Mouse (Mus musculus): ENCODE results near the gene 1700122O11Rik. TPM values are rescaled to one million over a fixed set of nuclear protein-coding genes. Genes with fewer than 3 reads are reported as not detected.

1700122O11Rik gene
- polyA plus RNA-seq, 1 experiment: not detected

GRCm38 (mm10) chr17:48011105-48011504 is 27.0 kb downstream of the 1700122O11Rik start:
- Histone ChIP-seq H3K4me1 (ENCODE audit: control insufficient read depth, insufficient read depth, low read length) (0 out of 2 replicates have a peak, but pooled peaks cover 6% of the 10 kb centered on the region), H3K27ac (ENCODE audit: insufficient read depth, low read depth, low read length) (no peak overlapping the region), H3K4me3 (ENCODE audit: insufficient read depth, low read depth, low read length) (no peak overlapping the region)
- TF ChIP-seq POLR2A (IDR thresholded peaks at IDR 0.05; ENCODE audit: insufficient read depth, low read depth, low read length): no peak
- no peak for TF ChIP-seq CTCF (IDR thresholded peaks at IDR 0.05; ENCODE audit: insufficient read depth, low read depth, low read length)
- WGBS: 57% methylated on average over 12 of the region's 12 CpGs

GRCm38 (mm10) chr17:48010283-48010682 is 27.8 kb downstream of the 1700122O11Rik start:
- WGBS: 77% methylated on average over 11 of the region's 11 CpGs
- Histone ChIP-seq H3K4me3 (ENCODE audit: insufficient read depth, low read depth, low read length) (no peak overlapping the region), H3K4me1 (ENCODE audit: control insufficient read depth, insufficient read depth, low read length) (0 out of 2 replicates have a peak, but pooled peaks cover 6% of the 10 kb centered on the region), H3K27ac (ENCODE audit: insufficient read depth, low read depth, low read length) (no peak overlapping the region)
- no peak for TF ChIP-seq POLR2A (IDR thresholded peaks at IDR 0.05; ENCODE audit: insufficient read depth, low read depth, low read length)
- TF ChIP-seq CTCF (IDR thresholded peaks at IDR 0.05; ENCODE audit: insufficient read depth, low read depth, low read length): no peak

GRCm38 (mm10) chr17:48005816-48006215 is 32.3 kb downstream of the 1700122O11Rik start:
- Histone ChIP-seq H3K27ac (ENCODE audit: insufficient read depth, low read depth, low read length) (no peak overlapping the region), H3K4me1 (ENCODE audit: control insufficient read depth, insufficient read depth, low read length) (peaks cover 3% of the 10 kb centered on the region; the same call in 1 of the 2 replicates), H3K4me3 (ENCODE audit: insufficient read depth, low read depth, low read length) (no peak overlapping the region)
- TF ChIP-seq POLR2A (IDR thresholded peaks at IDR 0.05; ENCODE audit: insufficient read depth, low read depth, low read length): no peak
- TF ChIP-seq CTCF (IDR thresholded peaks at IDR 0.05; ENCODE audit: insufficient read depth, low read depth, low read length): no peak
- WGBS: 85% methylated on average over 4 of the region's 4 CpGs

DNA sequence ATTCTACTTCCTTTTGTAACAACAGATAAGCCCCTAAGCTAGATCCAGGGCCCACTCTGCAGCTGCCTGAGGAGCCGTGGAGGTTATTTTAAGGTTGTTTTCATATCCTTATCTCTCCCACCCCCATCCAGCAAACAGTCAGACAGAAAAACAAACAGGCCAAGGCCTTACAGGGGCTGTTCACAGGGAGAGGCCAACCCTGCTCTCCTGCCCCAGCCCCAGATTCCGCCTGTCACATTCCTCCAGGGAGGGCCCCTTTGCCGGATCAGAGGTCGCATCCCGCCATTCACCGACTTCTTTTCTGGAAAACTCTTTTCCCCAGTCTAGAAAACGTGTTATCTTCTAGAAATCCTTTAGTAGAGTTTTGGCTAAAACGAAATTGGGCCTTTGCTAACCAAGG is 33.0 kb downstream of the 1700122O11Rik start:
- 85% methylated on average over 8 of the region's 8 CpGs for WGBS
- TF ChIP-seq CTCF (IDR thresholded peaks at IDR 0.05; ENCODE audit: insufficient read depth, low read depth, low read length) (no peak), POLR2A (IDR thresholded peaks at IDR 0.05; ENCODE audit: insufficient read depth, low read depth, low read length) (no peak)
- H3K4me1 ChIP-seq (ENCODE audit: control insufficient read depth, insufficient read depth, low read length): peaks cover 3% of the 10 kb centered on the region; the same call in 1 of the 2 replicates
- H3K27ac ChIP-seq (ENCODE audit: insufficient read depth, low read depth, low read length): no peak overlapping the region
- H3K4me3 ChIP-seq (ENCODE audit: insufficient read depth, low read depth, low read length): no peak overlapping the region

DNA sequence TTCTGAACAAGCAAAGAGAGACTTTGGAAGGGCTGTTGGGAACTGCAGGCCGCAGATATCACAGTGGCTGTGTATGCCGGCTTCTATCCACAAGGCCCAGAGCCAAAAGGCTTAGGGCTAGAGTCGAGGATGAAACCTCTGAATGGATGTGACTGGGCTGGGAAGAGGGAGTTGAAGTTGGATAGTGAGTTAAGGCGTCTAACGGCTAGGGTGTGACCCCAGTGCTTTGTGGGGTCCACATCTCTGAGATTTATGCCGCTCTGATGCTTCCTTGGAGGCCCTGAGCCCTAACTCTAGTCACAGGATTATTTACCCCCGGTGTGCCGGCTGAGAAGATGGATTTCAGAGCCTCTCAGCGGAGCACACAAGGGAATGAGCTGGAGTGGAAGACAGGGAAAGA is 33.5 kb downstream of the 1700122O11Rik start:
- WGBS: 84% methylated on average over 9 of the region's 9 CpGs

DNA sequence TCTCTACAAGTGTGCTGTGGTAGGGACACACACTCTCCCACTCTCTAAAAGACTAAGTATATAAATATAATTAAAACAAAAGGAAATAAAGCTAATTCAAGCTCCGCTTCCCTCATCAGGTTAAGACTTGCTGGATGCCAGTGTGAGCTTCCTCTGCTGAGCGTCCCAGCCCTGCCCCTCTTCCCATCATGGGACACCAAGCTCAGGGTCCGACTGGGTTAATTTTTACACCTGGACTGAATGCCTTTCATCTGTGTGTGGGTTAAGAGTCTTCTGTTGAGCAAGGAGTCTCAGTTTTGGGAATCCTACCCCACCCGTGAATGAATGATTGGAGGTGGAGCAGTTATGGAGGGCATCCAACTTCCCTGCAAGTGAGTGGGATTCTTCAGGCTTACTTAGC is 35.6 kb downstream of the 1700122O11Rik start:
- Histone ChIP-seq H3K4me1 (ENCODE audit: control insufficient read depth, insufficient read depth, low read length) (peaks cover 3% of the 10 kb centered on the region; the same call in 1 of the 2 replicates), H3K27ac (ENCODE audit: insufficient read depth, low read depth, low read length) (no peak overlapping the region), H3K4me3 (ENCODE audit: insufficient read depth, low read depth, low read length) (no peak overlapping the region)
- no peak for TF ChIP-seq POLR2A (IDR thresholded peaks at IDR 0.05; ENCODE audit: insufficient read depth, low read depth, low read length)
- no peak for TF ChIP-seq CTCF (IDR thresholded peaks at IDR 0.05; ENCODE audit: insufficient read depth, low read depth, low read length)
- 68% methylated on average over 4 of the region's 4 CpGs for WGBS

More for the DNA sequence above, 33.5 kb downstream of the 1700122O11Rik start:
- H3K4me3 ChIP-seq (ENCODE audit: insufficient read depth, low read depth, low read length): no peak overlapping the region
- TF ChIP-seq CTCF (IDR thresholded peaks at IDR 0.05; ENCODE audit: insufficient read depth, low read depth, low read length): no peak
- TF ChIP-seq POLR2A (IDR thresholded peaks at IDR 0.05; ENCODE audit: insufficient read depth, low read depth, low read length): no peak
- H3K27ac ChIP-seq (ENCODE audit: insufficient read depth, low read depth, low read length): no peak overlapping the region
- H3K4me1 ChIP-seq (ENCODE audit: control insufficient read depth, insufficient read depth, low read length): peaks cover 3% of the 10 kb centered on the region; the same call in 1 of the 2 replicates

DNA sequence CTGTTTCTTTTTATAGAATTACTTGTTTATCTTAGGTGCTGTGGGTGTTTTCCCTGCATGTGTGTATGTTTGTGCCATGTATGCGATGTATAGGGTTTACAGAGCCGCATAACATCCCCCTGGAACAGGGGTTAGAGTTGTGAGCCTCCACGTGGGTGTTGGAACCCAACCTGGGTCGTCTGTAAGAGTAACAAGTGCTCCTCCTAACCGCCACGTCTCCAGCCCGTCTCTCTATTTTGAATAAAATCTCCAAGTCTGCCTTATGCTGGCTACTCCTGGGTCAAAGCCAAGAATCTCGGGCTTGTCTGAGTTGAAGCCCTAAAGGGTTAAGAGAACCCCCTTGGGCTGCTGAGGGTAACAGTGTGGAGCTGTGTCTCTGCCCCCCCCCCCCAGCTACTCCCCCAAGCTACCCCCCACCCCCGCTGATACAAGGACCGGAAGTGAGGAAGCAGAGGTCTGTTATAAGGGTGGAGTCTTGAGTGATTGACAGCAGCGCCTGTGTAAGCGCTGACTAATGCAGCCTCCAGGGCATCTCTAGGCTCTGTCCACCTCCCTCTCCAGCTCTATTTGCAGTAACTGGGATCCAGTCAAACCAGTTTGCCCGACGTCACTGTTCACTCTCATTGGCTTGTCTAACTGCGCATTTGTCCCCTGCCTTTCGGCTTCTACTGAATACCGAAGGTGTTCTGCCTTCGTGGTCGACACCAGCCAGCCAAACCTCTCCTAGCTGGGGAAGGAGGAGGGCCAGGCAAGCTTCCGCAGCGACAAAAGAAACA is 36.3 kb downstream of the 1700122O11Rik start:
- no peak overlapping the region for H3K27ac ChIP-seq (ENCODE audit: insufficient read depth, low read depth, low read length)
- peaks cover 3% of the 10 kb centered on the region; the same call in 1 of the 2 replicates for H3K4me1 ChIP-seq (ENCODE audit: control insufficient read depth, insufficient read depth, low read length)
- peak overlapping the region; percentile 3 for H3K4me3 ChIP-seq (ENCODE audit: insufficient read depth, low read depth, low read length)
- 6% methylated on average over 21 of the region's 21 CpGs for whole genome bisulfite sequencing
- TF ChIP-seq POLR2A (IDR thresholded peaks at IDR 0.05; ENCODE audit: insufficient read depth, low read depth, low read length) (no peak), CTCF (IDR thresholded peaks at IDR 0.05; ENCODE audit: insufficient read depth, low read depth, low read length) (no peak)

GRCm38 (mm10) chr17:48001157-48001556 is 36.9 kb downstream of the 1700122O11Rik start:
- TF ChIP-seq POLR2A (IDR thresholded peaks at IDR 0.05; ENCODE audit: insufficient read depth, low read depth, low read length) (no peak), CTCF (IDR thresholded peaks at IDR 0.05; ENCODE audit: insufficient read depth, low read depth, low read length) (no peak)
- Histone ChIP-seq H3K4me3 (ENCODE audit: insufficient read depth, low read depth, low read length) (no peak overlapping the region), H3K27ac (ENCODE audit: insufficient read depth, low read depth, low read length) (no peak overlapping the region), H3K4me1 (ENCODE audit: control insufficient read depth, insufficient read depth, low read length) (peaks cover 3% of the 10 kb centered on the region; the same call in 1 of the 2 replicates)
- 12% methylated on average over 7 of the region's 7 CpGs for WGBS

DNA sequence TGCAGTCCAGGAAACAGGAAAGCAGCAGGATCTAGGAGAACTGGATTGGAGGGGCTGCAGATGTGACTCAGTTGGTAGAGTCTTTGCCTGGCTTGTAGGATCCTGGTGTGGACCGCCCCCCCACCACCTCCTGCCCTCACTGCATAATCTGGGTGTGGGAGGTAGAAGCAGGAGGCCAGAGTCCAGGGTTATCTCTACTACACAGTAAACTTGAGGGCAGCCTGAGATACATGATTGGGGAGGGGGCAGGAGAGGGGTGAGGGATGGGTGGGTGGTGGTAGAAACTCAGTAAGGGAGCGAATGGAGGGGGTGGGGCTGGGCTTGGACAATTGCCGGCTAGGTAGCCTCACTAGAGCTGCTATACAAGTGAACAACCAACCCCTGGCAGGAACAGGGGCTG is 38.3 kb downstream of the 1700122O11Rik start:
- Histone ChIP-seq H3K4me1 (ENCODE audit: control insufficient read depth, insufficient read depth, low read length) (peaks cover 3% of the 10 kb centered on the region; the same call in 1 of the 2 replicates), H3K27ac (ENCODE audit: insufficient read depth, low read depth, low read length) (no peak overlapping the region), H3K4me3 (ENCODE audit: insufficient read depth, low read depth, low read length) (no peak overlapping the region)
- TF ChIP-seq POLR2A (IDR thresholded peaks at IDR 0.05; ENCODE audit: insufficient read depth, low read depth, low read length) (no peak), CTCF (IDR thresholded peaks at IDR 0.05; ENCODE audit: insufficient read depth, low read depth, low read length) (no peak)
- 74% methylated on average over 3 of the region's 3 CpGs for WGBS

Measured in olfactory bulb, adult 2 months (tissue).